Mouse (Mus musculus) lung, embryonic 16.5 days (tissue): ENCODE data around the gene Disp2. TPM values are rescaled to one million over a fixed set of nuclear protein-coding genes. Genes with fewer than 3 reads are reported as not detected.
A peak's percentile ranks its signal among the peaks of the same experiment; 100 is the strongest.

ENCODE experiments used
- ATAC-seq: fragments of 200-750 bp; cut with Nextera tagmentation; 2 replicates; pipeline ENCODE4 v1.8.0; 2017; ENCODE audit warnings: low read depth, mild to moderate bottlenecking, moderate library complexity
- H3K27ac ChIP-seq: fragments of 300-500 bp; sonication (generic); 2 replicates; pipeline ENCODE4 v1.5.1; 2014; ENCODE audit warnings: mild to moderate bottlenecking, control low read depth, low read length
- H3K27me3 ChIP-seq: fragments of 300-500 bp; sonication (generic); 2 replicates; pipeline ENCODE4 v1.6.1; 2014; ENCODE audit warnings: low read depth, low read length, mixed read lengths; ENCODE audit not compliant: control insufficient read depth, insufficient read depth
- H3K36me3 ChIP-seq: fragments of 300-500 bp; sonication (generic); 2 replicates; pipeline ENCODE4 v1.6.1; 2014; ENCODE audit warnings: low read length; ENCODE audit not compliant: control insufficient read depth, insufficient read depth
- H3K4me1 ChIP-seq: fragments of 300-500 bp; sonication (generic); replicated peaks from 2 replicates; pipeline ENCODE4 v1.6.1; 2014; ENCODE audit warnings: low read length, mixed read lengths; ENCODE audit not compliant: control insufficient read depth, insufficient read depth
- H3K4me2 ChIP-seq: fragments of 300-500 bp; sonication (generic); 2 replicates; pipeline ENCODE4 v1.6.1; 2014; ENCODE audit warnings: low read depth, low read length, control low read depth
- H3K4me3 ChIP-seq: fragments of 300-500 bp; sonication (generic); 2 replicates; pipeline ENCODE4 v1.5.1; 2014; ENCODE audit warnings: mild to moderate bottlenecking, low read length, control low read depth
- H3K9ac ChIP-seq: fragments of 300-500 bp; sonication (generic); 2 replicates; pipeline ENCODE4 v1.6.1; 2014; ENCODE audit warnings: low read length, control low read depth
- H3K9me3 ChIP-seq: fragments of 300-500 bp; sonication (generic); 2 replicates; pipeline ENCODE4 v1.6.1; 2016; ENCODE audit warnings: low read length; ENCODE audit not compliant: control insufficient read depth
- WGBS: fragments of 180-500 bp; shearing (Covaris S2); extraction: QIAGEN DNeasy Blood & Tissue Kit; methylation state at CpG from one replicate; pipeline ENCODE4 v1.1.7; 2014; 5-methylcytosine and 5-hydroxymethylcytosine counted together
- polyA plus RNA-seq: library from polyadenylated mRNA; unstranded; fragments of >200 nt; fragmentation: Nextera tagmentation; extraction: Ambion mirVana; gene quantifications from 2 replicates; pipeline ENCODE4 v1.2.1, GENCODE M21; 2015

Disp2 gene
- 0.65 and 1.0 TPM in 2 replicates for polyA plus RNA-seq

- Histone ChIP-seq H3K9me3 (no peaks in the 10 kb centered on the region), H3K9ac (peak within 1 kb of the TSS; percentile 34; the same call in 1 of the 2 replicates), H3K4me3 (peak within 1 kb of the TSS; percentile 38), H3K4me1 (peaks cover 18% of the 10 kb centered on the region), H3K4me2 (peak within 1 kb of the TSS; percentile 69), H3K27me3 (no peaks in the 10 kb centered on the region), H3K27ac (no peak within 1 kb of the TSS), H3K36me3 (no peaks in the 10 kb centered on the region)
- 10% methylated on average over 39 of the region's 39 CpGs for WGBS
- ATAC-seq: peak; percentile 93
These were observed at the start of gene Disp2 for GRCm38 (mm10) chr2:118779504-118780480. Gene Disp2 (plus strand): TSS chr2:118779719.

- H3K9ac ChIP-seq: no peak overlapping the region
- no peak for ATAC-seq
- H3K9me3 ChIP-seq: no peaks in the 10 kb centered on the region
- H3K4me2 ChIP-seq: no peak overlapping the region
- H3K36me3 ChIP-seq: no peaks in the 10 kb centered on the region
- no peak overlapping the region for H3K27ac ChIP-seq
- no peak overlapping the region for H3K4me3 ChIP-seq
- H3K4me1 ChIP-seq: peaks cover 30% of the 10 kb centered on the region
- H3K27me3 ChIP-seq: peaks cover 13% of the 10 kb centered on the region
- WGBS: 12% methylated on average over 8 of the region's 8 CpGs
These were observed 49.5 kb upstream of the Disp2 start for GRCm38 (mm10) chr2:118729816-118730621.

DNA sequence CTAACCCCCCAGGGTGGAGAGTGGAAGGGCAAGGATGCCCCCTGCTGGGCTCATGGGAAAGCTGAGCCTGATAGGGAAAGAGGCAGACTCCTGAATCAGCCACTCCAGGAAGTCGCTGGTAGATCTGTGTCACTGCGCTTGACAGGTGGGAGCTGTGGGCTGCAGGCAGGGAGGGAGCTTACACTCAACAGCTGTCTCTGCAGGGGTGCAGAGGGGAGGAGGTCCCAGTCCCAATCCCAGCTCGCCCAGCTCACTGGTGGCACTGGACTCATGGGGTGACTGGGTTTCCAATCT lies 49.0 kb upstream of the Disp2 start:
- peak; percentile 35 for ATAC-seq
- H3K4me3 ChIP-seq: no peak overlapping the region
- 7% methylated on average over 3 of the region's 3 CpGs for WGBS
- H3K9me3 ChIP-seq: no peaks in the 10 kb centered on the region
- H3K27ac ChIP-seq: no peak overlapping the region
- H3K27me3 ChIP-seq: peaks cover 13% of the 10 kb centered on the region
- H3K4me2 ChIP-seq: no peak overlapping the region
- H3K36me3 ChIP-seq: no peaks in the 10 kb centered on the region
- no peak overlapping the region for H3K9ac ChIP-seq
- peaks cover 30% of the 10 kb centered on the region for H3K4me1 ChIP-seq

DNA sequence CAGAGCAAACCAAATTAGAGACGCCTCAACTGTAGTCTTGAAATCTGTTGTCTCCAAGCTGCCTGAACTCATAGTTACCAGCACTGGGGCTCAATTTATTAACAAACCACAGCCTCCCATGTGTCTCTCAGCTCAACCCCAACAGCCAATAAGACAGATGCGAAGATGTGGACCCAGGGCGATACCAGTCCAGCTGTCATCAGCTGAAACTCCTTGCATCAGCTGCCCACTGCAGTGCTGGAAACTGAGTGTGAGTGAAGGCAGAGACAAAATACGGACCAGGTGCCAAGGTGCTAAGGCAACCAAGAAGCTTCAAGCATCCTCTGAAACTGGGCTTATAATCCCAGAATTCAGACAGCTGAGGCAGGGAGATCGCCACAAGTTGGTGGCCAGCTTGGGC lies 47.5 kb upstream of the Disp2 start:
- no peaks in the 10 kb centered on the region for H3K36me3 ChIP-seq
- peaks cover 15% of the 10 kb centered on the region for H3K27me3 ChIP-seq
- H3K27ac ChIP-seq: no peak overlapping the region
- H3K9ac ChIP-seq: no peak overlapping the region
- H3K9me3 ChIP-seq: no peaks in the 10 kb centered on the region
- no peak overlapping the region for H3K4me3 ChIP-seq
- WGBS: 80% methylated on average over 5 of the region's 5 CpGs
- no peak overlapping the region for H3K4me2 ChIP-seq
- no peak for ATAC-seq
- H3K4me1 ChIP-seq: peaks cover 30% of the 10 kb centered on the region

GRCm38 (mm10) chr2:118733341-118733740 lies 46.2 kb upstream of the Disp2 start:
- Histone ChIP-seq H3K4me1 (peaks cover 18% of the 10 kb centered on the region), H3K4me2 (no peak overlapping the region), H3K27me3 (peaks cover 15% of the 10 kb centered on the region), H3K9me3 (no peaks in the 10 kb centered on the region), H3K9ac (no peak overlapping the region), H3K27ac (no peak overlapping the region), H3K36me3 (no peaks in the 10 kb centered on the region), H3K4me3 (no peak overlapping the region)
- ATAC-seq: no peak
- 49% methylated on average over 5 of the region's 5 CpGs for WGBS

GRCm38 (mm10) chr2:118740341-118740740 lies 39.2 kb upstream of the Disp2 start:
- no peaks in the 10 kb centered on the region for H3K9me3 ChIP-seq
- H3K27me3 ChIP-seq: peaks cover 8% of the 10 kb centered on the region
- H3K36me3 ChIP-seq: no peaks in the 10 kb centered on the region
- no peak overlapping the region for H3K27ac ChIP-seq
- peaks cover 7% of the 10 kb centered on the region for H3K4me1 ChIP-seq
- no peak overlapping the region for H3K4me2 ChIP-seq
- no peak overlapping the region for H3K9ac ChIP-seq
- H3K4me3 ChIP-seq: no peak overlapping the region
- no peak for ATAC-seq
- WGBS: 39% methylated on average over 3 of the region's 3 CpGs

GRCm38 (mm10) chr2:118741183-118741582 lies 38.3 kb upstream of the Disp2 start:
- WGBS: 56% methylated on average over 9 of the region's 9 CpGs
- Histone ChIP-seq H3K4me3 (no peak overlapping the region), H3K4me1 (peaks cover 7% of the 10 kb centered on the region), H3K9me3 (no peaks in the 10 kb centered on the region), H3K27ac (no peak overlapping the region), H3K27me3 (peaks cover 6% of the 10 kb centered on the region), H3K9ac (no peak overlapping the region), H3K36me3 (no peaks in the 10 kb centered on the region), H3K4me2 (no peak overlapping the region)
- no peak for ATAC-seq

- Histone ChIP-seq H3K27me3 (peaks cover 6% of the 10 kb centered on the region), H3K9me3 (no peaks in the 10 kb centered on the region), H3K36me3 (no peaks in the 10 kb centered on the region), H3K4me2 (no peak overlapping the region), H3K9ac (no peak overlapping the region), H3K4me3 (no peak overlapping the region), H3K4me1 (peaks cover 17% of the 10 kb centered on the region), H3K27ac (no peak overlapping the region)
- ATAC-seq: no peak
- 21% methylated on average over 8 of the region's 8 CpGs for WGBS
These were observed 36.1 kb upstream of the Disp2 start for GRCm38 (mm10) chr2:118743261-118743943.

DNA sequence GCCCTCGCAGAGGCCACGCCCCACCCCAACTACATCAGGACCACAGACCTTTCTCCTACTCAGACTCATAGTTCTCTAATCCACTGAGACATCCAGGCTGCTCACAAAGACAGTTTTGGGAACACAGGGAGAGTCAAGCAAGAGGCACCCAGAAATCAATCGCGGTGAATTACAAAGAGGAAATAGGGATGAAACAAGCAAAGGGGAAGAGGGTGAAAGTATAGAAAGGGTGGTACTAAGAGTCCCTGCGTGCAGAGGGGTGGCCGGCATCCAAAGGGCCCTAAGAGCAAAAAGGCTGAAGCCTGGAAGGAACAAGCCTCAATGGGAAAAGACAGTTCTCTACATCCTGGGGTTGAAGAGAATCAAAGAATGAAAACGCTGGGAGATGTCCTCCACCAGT lies 34.9 kb upstream of the Disp2 start:
- Histone ChIP-seq H3K9ac (peak overlapping the region; percentile 84; the same call in 1 of the 2 replicates), H3K4me2 (peak overlapping the region; percentile 77), H3K27me3 (peaks cover 6% of the 10 kb centered on the region), H3K9me3 (no peaks in the 10 kb centered on the region), H3K4me1 (peaks cover 20% of the 10 kb centered on the region), H3K36me3 (no peaks in the 10 kb centered on the region), H3K4me3 (no peak overlapping the region; the same call in 1 of the 2 replicates), H3K27ac (no peak overlapping the region)
- ATAC-seq: no peak
- WGBS: 9% methylated on average over 7 of the region's 7 CpGs
